Mouse (Mus musculus): ENCODE measurements around the gene Sestd1. TPM values are rescaled to one million over a fixed set of nuclear protein-coding genes. Genes with fewer than 3 reads are reported as not detected.

Gene Sestd1
- total RNA-seq (2021) = 10 to 100 TPM; 12.6 to 18.9 TPM
- long read RNA-seq, experiment 1, transcript Sestd1-201 (18 exons, 2,720 nt) = major isoform, 5 of 8 reads
- long read RNA-seq, experiment 1, partial matches to known transcripts = 0 of 8 reads
- long read RNA-seq, experiment 1, other reads (novel, unspliced or antisense) = 3 of 8 reads
- long read RNA-seq, experiment 2, transcript Sestd1-201 (18 exons, 2,720 nt) = major isoform, 29 of 48 reads
- long read RNA-seq, experiment 2, partial matches to known transcripts = 4 of 48 reads
- long read RNA-seq, experiment 2, other reads (novel, unspliced or antisense) = 15 of 48 reads

DNA sequence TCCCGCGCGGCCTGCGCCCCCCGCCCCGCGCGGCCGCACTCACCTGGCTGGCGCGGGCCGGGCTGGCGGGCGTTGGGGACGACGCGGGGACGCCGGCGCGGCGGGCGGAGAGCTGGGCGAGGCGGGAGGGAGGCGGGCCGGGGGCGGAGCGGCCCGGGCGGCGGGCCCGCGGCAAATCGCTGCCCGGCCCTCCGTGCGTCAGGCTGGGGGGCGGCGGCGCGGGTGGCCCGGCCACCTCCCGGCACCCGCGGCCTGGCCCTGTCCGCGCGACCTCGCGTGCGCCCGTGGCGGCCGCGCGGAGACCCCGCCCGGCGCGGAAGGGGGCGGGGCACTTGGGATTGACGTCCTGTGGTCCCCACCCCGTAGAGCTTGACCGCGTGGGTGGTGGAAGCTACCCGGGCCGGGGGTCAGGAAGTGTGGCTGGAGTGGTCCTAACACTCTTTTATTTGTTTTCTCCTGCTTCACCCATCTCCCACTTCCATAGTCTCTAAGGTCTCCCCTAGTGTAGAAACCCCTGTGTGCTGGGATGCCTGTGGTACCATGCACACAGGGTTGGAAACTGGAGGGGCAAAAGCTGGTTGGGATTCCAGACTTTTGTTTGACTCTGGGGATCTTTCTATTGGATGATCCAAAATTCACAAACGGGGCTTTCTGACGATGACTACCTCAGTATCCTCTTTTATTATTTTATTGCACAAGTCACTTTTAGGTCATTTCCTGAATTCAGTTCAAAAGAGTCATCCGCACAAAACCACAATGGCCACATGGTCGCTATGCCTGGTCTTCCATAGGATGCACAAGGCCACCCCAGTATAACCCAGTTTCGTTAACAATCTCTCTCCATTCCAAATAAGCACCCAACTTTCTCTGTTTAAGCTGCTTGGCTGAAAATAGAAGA lies at the start of gene Sestd1:
TSS of gene Sestd1 (minus strand) at position 81 of the 898 bp plus-strand sequence.
- peak; percentile 72 to 75 for DNase-seq (ENCODE audit: low spot score in 2 of 2)

GRCm38 (mm10) chr2:77327246-77327645 lies 46.9 kb upstream of the Sestd1 start:
- DNase-seq (ENCODE audit: low spot score in 2 of 2) = no peak

- no peak for DNase-seq (ENCODE audit: low spot score in 2 of 2)
Measured at GRCm38 (mm10) chr2:77323739-77324138, 43.3 kb upstream of the Sestd1 start.

DNA sequence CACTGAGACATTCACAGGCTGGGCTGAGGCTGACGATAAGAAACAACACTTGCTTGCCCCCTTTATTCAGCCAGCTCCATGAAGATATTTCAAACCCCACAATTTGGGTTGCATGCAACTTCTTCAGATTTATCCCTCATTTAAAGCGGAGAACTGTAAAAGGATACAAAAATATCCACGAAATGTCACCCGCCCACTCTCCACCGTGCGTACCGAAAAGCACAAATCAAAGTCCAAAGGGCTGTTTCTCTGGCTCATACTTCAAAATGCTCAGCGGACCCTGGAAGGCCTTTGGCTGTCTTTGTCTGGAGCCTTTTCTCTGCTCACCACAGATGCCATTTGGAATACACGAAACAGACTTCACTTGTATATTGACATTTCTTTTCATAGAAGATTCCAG lies 42.8 kb upstream of the Sestd1 start:
- no peak for DNase-seq (ENCODE audit: low spot score in 2 of 2)

DNA sequence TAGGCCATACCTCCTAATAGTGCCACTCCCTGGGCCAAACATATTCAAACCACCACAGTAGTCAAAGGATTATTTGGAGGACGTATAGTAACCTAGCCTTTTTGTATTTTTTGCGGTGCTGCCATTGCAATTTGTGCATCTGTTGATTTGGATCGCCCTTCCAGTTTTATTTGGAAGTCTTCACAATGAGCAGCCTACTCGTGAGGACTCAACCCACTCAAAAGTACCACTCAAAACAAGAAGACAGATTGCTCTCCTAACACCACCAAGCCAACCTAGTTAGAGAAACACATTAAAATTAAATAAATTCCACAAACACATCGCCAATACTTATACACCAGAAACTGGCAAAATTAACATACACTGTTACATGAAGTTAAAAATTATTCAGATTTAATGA lies 38.8 kb upstream of the Sestd1 start:
- DNase-seq (ENCODE audit: low spot score in 2 of 2) = no peak

GRCm38 (mm10) chr2:77316961-77317360 lies 36.6 kb upstream of the Sestd1 start:
- no peak for DNase-seq (ENCODE audit: low spot score in 2 of 2)

DNA sequence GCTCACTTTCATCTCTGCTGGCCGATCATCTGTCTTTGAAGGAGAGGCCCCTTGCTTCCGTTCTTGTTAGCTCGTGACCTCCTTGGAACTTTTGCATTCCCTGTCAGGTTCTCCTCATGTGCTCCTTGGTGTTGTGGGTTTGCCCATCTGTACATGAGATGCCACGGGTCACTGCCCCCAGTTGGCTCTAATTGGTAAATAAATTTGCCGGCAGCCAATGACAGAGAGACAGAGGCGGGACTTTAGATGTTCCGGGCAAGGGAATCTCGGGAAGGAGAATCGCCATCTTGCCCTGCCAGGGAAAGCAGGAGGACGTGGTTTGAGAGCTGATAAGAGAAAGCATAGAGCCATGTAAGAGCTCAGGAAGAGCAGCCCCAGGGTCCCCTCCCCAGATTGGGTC lies 33.5 kb upstream of the Sestd1 start:
- no peak for DNase-seq (ENCODE audit: low spot score in 2 of 2)

DNA sequence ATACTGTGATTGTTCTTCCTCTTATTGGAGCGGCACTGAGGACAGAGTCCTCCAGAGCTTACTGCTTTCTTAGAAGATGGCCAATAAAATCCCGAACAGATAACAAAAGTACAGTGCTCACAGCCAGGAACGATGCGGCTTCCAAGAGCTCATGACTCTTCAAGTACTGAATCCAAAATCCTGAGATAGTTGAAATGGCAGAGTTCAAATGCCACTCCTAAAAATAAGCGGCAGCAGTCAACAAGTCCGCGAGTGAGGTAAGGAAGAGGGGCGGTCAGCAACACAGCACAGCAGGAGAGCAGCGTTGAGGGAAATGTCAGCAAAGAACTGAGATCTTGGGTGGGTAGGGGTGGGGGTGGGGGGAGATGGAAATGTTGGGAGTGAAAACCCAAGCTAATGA lies 32.2 kb upstream of the Sestd1 start:
- no peak for DNase-seq (ENCODE audit: low spot score in 2 of 2)

- DNase-seq (ENCODE audit: low spot score in 2 of 2) = peak; percentile 69 to 72
Measured at GRCm38 (mm10) chr2:77309313-77309712, 28.9 kb upstream of the Sestd1 start.

- no peak for DNase-seq (ENCODE audit: low spot score in 2 of 2)
Measured at GRCm38 (mm10) chr2:77304494-77304893, 24.1 kb upstream of the Sestd1 start.

DNA sequence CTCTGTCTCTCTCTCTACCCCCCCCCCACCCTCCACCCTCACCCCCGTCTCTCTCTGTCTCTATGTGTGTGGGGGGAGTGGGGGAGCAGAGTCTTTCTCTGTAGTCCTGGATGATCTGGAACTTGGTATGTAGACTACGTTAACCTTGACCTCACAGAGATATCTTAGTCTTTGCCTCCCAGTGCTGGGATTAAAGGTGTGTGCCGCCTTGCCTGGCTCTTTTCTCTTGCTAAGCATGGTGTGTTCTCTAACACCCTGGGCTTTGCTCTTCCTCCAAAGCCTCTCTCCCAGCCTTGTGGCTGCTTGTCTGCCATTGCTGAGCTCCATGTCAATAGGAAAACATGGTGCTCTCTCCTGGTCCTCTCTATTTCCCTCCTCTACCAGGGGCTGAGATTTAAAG lies 23.3 kb upstream of the Sestd1 start:
- no peak for DNase-seq (ENCODE audit: low spot score in 2 of 2)

DNA sequence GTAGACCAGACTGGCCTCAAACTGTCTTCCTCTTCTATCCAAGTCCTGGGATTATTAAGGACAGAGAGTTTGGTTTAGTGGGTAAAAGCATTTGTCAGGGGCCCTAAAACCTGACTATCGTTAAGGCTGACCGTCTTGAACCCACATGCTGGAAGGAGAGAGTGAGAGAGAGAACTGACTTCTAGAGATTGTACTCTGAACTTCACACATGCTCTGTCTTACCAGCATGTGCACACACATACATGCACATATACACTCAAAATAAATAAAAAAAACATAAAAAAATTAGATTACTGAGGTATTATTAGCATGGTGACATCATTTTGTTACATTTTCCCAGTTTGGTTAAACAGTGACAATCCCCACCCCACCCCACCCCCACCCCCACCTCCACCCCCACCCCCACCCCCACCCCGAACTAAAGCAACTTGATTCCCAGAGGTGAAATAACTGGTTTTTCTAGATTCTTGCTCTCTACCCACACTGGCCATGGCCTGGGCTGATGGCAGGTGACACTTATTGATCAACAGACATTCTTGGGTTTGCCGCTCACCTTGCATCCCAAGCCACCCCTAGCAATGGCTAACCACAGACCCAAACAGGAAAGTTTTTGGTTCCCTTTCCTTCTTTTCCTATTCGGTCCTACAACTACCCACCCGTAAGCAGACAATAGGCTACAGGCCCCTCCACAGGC lies 22.4 kb upstream of the Sestd1 start:
- no peak for DNase-seq (ENCODE audit: low spot score in 2 of 2)

GRCm38 (mm10) chr2:77301687-77302389 lies 21.4 kb upstream of the Sestd1 start:
- no peak for DNase-seq (ENCODE audit: low spot score in 2 of 2)

DNA sequence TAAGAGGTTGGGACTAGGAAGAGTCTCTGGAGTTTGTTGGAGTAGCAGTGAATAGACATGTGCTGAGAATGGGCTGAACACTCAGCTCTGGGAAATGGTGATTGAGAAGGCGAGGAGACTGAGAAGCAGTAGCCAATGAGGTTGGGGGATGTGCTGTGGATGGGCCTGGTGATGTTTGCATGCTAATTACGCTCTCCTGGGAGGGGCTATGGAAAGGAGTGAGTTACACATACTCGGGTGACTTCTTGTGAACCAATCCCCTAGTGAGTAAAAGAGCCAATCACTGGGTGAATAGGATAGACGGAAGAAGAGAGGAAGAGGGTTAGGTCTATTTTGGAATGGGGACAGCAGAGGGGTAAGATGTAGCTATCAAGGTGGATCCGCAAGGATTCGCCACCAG lies 9.3 kb upstream of the Sestd1 start:
- no peak for DNase-seq (ENCODE audit: low spot score in 2 of 2)

- no peak for DNase-seq (ENCODE audit: low spot score in 2 of 2)
Measured at GRCm38 (mm10) chr2:77286755-77287154, 6.4 kb upstream of the Sestd1 start.

- no peak for DNase-seq (ENCODE audit: low spot score in 2 of 2)
Measured at GRCm38 (mm10) chr2:77284281-77284899, 4.0 kb upstream of the Sestd1 start.

GRCm38 (mm10) chr2:77279861-77280511 lies 406 bp downstream of the Sestd1 start:
- DNase-seq (ENCODE audit: low spot score in 2 of 2) = peak; percentile 49 to 53

GRCm38 (mm10) chr2:77277272-77277671 lies 3.1 kb downstream of the Sestd1 start:
- DNase-seq (ENCODE audit: low spot score in 2 of 2) = no peak

- no peak for DNase-seq (ENCODE audit: low spot score in 2 of 2)
Measured at GRCm38 (mm10) chr2:77275851-77276250, 4.5 kb downstream of the Sestd1 start.

- no peak for DNase-seq (ENCODE audit: low spot score in 2 of 2)
Measured at GRCm38 (mm10) chr2:77274976-77275641, 5.3 kb downstream of the Sestd1 start.
